Mouse (Mus musculus): ENCODE data around the gene Pofut1. TPM values are rescaled to one million over a fixed set of nuclear protein-coding genes. Genes with fewer than 3 reads are reported as not detected.

The Pofut1 gene
- 5.7 and 6.6 TPM in 2 replicates for polyA plus RNA-seq (2015; fragmentation: Nextera tagmentation; extraction: Ambion mirVana)

DNA sequence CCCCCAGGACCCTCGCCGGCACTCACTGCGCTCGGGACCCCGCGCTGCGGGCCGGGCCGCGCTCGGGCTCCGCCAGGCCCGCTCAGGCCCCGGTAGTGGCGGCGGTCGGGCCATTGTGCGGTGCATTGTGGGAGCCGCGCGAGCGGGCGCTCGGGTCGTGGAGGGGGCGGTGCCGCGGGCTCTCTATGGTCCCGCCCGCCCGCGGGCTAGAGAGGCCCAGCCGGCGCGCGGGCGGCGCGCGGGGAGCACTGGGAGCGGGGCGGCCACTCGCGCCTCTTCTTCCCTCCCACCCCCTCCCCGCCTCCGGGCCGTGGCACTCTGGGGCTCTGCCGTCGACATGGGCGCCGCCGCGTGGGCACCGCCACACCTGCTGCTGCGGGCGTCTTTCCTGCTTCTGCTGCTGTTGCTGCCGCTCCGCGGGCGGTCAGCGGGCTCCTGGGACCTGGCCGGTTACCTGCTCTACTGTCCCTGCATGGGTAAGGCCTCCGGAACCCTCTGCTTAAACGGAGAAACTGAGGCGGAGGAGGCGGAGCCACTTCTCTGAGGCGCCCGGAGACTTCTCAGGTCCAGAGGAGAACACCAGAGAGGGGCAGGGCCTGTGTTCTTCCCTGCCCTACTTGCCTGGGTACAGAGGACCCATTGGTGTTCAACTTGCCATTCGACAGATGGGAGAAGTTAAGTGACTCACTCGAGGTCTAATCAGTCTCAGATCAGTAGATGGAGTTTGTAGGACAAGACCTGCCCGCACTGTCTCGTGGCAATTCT is at the start of gene Pofut1, which contains the start of gene Plagl2:
Gene Pofut1, plus strand, starts transcription at position 284 of the 765 bp plus-strand sequence.
Gene Plagl2, minus strand, starts transcription at position 177 of the 765 bp plus-strand sequence.
- Histone ChIP-seq H3K27ac (replicated peaks) (peak within 1 kb of the TSS; percentile 85), H3K27me3 (no peaks in the 10 kb centered on the region), H3K4me3 (peak within 1 kb of the TSS; percentile 92), H3K36me3 (no peaks in the 10 kb centered on the region), H3K4me1 (peaks cover 39% of the 10 kb centered on the region), H3K9me3 (no peaks in the 10 kb centered on the region), H3K9ac (replicated peaks) (peak within 1 kb of the TSS; percentile 92), H3K4me2 (replicated peaks) (peak within 1 kb of the TSS; percentile 84)
- peak; percentile 99 for ATAC-seq (replicated peaks)
- under 1% methylated on average over 50 of the region's 72 CpGs for WGBS

- no peak overlapping the region for H3K27ac ChIP-seq (replicated peaks)
- peaks cover 73% of the 10 kb centered on the region for H3K36me3 ChIP-seq
- no peaks in the 10 kb centered on the region for H3K27me3 ChIP-seq
- no peak overlapping the region for H3K4me3 ChIP-seq
- no peak overlapping the region for H3K9ac ChIP-seq (replicated peaks)
- H3K9me3 ChIP-seq = no peaks in the 10 kb centered on the region
- no peak overlapping the region for H3K4me2 ChIP-seq (replicated peaks)
- ATAC-seq (replicated peaks) = no peak
- 96% methylated on average over 3 of the region's 3 CpGs for WGBS
- no peaks in the 10 kb centered on the region for H3K4me1 ChIP-seq
These were observed 47.1 kb upstream of the Pofut1 start for GRCm38 (mm10) chr2:153194255-153194654.

DNA sequence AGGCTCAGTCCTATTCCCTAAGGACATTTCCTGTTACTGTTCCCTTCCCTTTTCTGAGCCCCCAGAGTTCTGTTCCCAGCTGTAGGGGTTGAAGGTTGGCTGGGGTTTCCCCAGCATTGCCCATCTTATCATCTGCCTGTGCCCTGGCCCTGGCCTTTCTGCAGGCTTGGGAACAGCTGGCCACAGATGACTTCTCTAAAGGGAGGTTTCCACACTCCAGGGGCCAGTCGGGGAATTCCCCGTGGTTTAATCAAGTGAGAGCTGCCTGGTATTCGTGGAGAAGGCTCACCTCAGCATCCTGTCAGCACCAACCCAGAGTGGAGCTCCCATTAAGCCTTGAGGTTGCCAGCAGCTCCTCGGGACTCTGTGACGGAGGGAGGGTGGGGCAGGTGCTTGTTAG is 42.8 kb upstream of the Pofut1 start:
- H3K9ac ChIP-seq (replicated peaks) = no peak overlapping the region
- H3K27ac ChIP-seq (replicated peaks) = no peak overlapping the region
- 74% methylated on average over 5 of the region's 5 CpGs for WGBS
- H3K4me2 ChIP-seq (replicated peaks) = no peak overlapping the region
- peaks cover 70% of the 10 kb centered on the region for H3K36me3 ChIP-seq
- no peak for ATAC-seq (replicated peaks)
- no peaks in the 10 kb centered on the region for H3K4me1 ChIP-seq
- no peaks in the 10 kb centered on the region for H3K27me3 ChIP-seq
- H3K4me3 ChIP-seq = no peak overlapping the region
- no peaks in the 10 kb centered on the region for H3K9me3 ChIP-seq

GRCm38 (mm10) chr2:153199114-153199513 is 42.2 kb upstream of the Pofut1 start:
- no peak for ATAC-seq (replicated peaks)
- Histone ChIP-seq H3K4me1 (no peaks in the 10 kb centered on the region), H3K4me2 (replicated peaks) (no peak overlapping the region), H3K27me3 (no peaks in the 10 kb centered on the region), H3K9ac (replicated peaks) (no peak overlapping the region), H3K9me3 (no peaks in the 10 kb centered on the region), H3K4me3 (no peak overlapping the region), H3K36me3 (peaks cover 67% of the 10 kb centered on the region), H3K27ac (replicated peaks) (no peak overlapping the region)
- WGBS = 96% methylated on average over 2 of the region's 2 CpGs

DNA sequence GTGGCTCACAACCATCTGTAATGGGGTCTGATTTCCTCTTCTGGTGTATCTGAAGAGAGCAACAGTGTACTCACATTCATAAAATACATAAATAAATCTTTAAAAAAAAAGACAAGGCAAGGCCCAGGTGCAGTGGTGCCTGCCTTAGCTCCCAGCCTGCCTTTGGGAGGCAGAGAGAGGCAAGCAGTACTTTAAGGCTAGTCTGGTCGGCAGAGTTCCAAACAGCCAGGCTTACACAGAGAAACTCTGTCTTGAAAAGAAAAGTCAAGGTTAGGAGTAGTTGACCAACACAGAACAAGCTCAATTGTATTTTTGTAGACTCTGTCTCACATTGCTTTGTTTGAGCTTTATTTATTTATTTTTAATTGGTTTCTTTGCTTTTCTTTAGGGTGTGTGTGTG is 38.6 kb upstream of the Pofut1 start:
- WGBS = 69% methylated on average over 1 of the region's 1 CpGs
- ATAC-seq (replicated peaks) = no peak
- Histone ChIP-seq H3K27ac (replicated peaks) (no peak overlapping the region), H3K9ac (replicated peaks) (no peak overlapping the region), H3K4me2 (replicated peaks) (no peak overlapping the region), H3K9me3 (no peaks in the 10 kb centered on the region), H3K27me3 (no peaks in the 10 kb centered on the region), H3K4me1 (no peaks in the 10 kb centered on the region), H3K36me3 (peaks cover 71% of the 10 kb centered on the region), H3K4me3 (no peak overlapping the region)

GRCm38 (mm10) chr2:153208149-153208548 is 33.2 kb upstream of the Pofut1 start:
- peaks cover 51% of the 10 kb centered on the region for H3K36me3 ChIP-seq
- H3K4me3 ChIP-seq = no peak overlapping the region
- H3K4me2 ChIP-seq (replicated peaks) = no peak overlapping the region
- no peaks in the 10 kb centered on the region for H3K27me3 ChIP-seq
- ATAC-seq (replicated peaks) = no peak
- no peaks in the 10 kb centered on the region for H3K9me3 ChIP-seq
- 91% methylated on average over 2 of the region's 2 CpGs for WGBS
- no peak overlapping the region for H3K9ac ChIP-seq (replicated peaks)
- H3K27ac ChIP-seq (replicated peaks) = no peak overlapping the region
- H3K4me1 ChIP-seq = no peaks in the 10 kb centered on the region

DNA sequence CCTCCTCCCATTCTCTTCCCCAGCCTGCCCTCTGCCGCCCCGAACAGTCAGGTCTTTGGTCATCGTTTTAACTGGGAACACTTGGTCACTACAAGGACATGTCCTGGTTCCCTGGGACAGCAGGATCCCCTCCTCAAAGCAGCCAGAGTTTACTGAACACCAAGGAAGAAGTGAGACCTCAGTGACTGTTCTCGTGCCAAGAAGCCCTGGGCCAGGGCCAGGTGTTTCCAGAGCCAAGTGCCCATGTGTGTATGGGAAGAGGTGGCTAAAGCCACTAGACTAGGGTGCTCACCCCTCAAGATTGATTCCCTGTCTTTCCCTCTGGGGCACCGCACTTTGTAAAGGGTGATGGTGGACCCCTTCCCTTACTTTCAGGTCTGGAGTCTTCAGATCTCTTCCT is 32.0 kb upstream of the Pofut1 start:
- Histone ChIP-seq H3K4me3 (no peak overlapping the region), H3K4me2 (replicated peaks) (no peak overlapping the region), H3K36me3 (peaks cover 50% of the 10 kb centered on the region), H3K9ac (replicated peaks) (no peak overlapping the region), H3K4me1 (no peaks in the 10 kb centered on the region), H3K27me3 (no peaks in the 10 kb centered on the region), H3K9me3 (no peaks in the 10 kb centered on the region), H3K27ac (replicated peaks) (no peak overlapping the region)
- ATAC-seq (replicated peaks) = no peak
- 86% methylated on average over 5 of the region's 5 CpGs for WGBS

DNA sequence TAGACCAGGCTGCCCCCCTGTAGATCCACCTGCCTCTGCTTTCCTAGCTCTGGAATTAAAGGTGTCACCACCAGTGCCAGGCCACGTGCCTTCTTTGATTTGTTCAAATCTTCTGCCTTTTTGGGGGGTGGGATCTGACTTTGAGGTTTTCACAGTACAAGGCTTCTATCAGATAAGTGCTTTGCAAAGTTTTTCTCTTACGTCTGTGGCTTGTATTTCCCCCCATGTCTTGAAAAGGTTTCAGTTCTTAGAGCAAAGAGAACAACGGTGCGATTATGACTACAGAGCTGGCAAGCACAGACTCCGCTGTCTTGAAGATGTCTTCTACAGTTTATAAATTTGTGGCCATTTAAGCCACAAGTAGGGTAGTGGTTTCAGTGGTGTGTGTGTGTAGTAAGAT is 29.9 kb upstream of the Pofut1 start:
- Histone ChIP-seq H3K4me3 (no peak overlapping the region), H3K9me3 (no peaks in the 10 kb centered on the region), H3K4me1 (no peaks in the 10 kb centered on the region), H3K27me3 (no peaks in the 10 kb centered on the region), H3K27ac (replicated peaks) (no peak overlapping the region), H3K36me3 (peaks cover 31% of the 10 kb centered on the region), H3K9ac (replicated peaks) (no peak overlapping the region), H3K4me2 (replicated peaks) (no peak overlapping the region)
- 92% methylated on average over 5 of the region's 5 CpGs for WGBS
- no peak for ATAC-seq (replicated peaks)

- Histone ChIP-seq H3K4me2 (replicated peaks) (no peak overlapping the region), H3K4me1 (no peaks in the 10 kb centered on the region), H3K9ac (replicated peaks) (no peak overlapping the region), H3K4me3 (no peak overlapping the region), H3K27ac (replicated peaks) (no peak overlapping the region), H3K27me3 (no peaks in the 10 kb centered on the region), H3K36me3 (peaks cover 15% of the 10 kb centered on the region), H3K9me3 (no peaks in the 10 kb centered on the region)
- no peak for ATAC-seq (replicated peaks)
- WGBS = 85% methylated on average over 4 of the region's 4 CpGs
These were observed 28.0 kb upstream of the Pofut1 start for GRCm38 (mm10) chr2:153213351-153213750.

- Histone ChIP-seq H3K4me1 (no peaks in the 10 kb centered on the region), H3K27me3 (no peaks in the 10 kb centered on the region), H3K9ac (replicated peaks) (no peak overlapping the region), H3K4me2 (replicated peaks) (no peak overlapping the region), H3K27ac (replicated peaks) (no peak overlapping the region), H3K4me3 (no peak overlapping the region), H3K9me3 (no peaks in the 10 kb centered on the region), H3K36me3 (peaks cover 2% of the 10 kb centered on the region; the same call in 1 of the 2 replicates)
- 82% methylated on average over 6 of the region's 6 CpGs for WGBS
- ATAC-seq (replicated peaks) = no peak
These were observed 26.5 kb upstream of the Pofut1 start for GRCm38 (mm10) chr2:153214771-153215259.

GRCm38 (mm10) chr2:153215421-153215820 is 25.9 kb upstream of the Pofut1 start:
- H3K36me3 ChIP-seq = no peaks in the 10 kb centered on the region
- H3K9ac ChIP-seq (replicated peaks) = no peak overlapping the region
- ATAC-seq (replicated peaks) = no peak
- no peak overlapping the region for H3K27ac ChIP-seq (replicated peaks)
- 89% methylated on average over 4 of the region's 4 CpGs for WGBS
- H3K4me2 ChIP-seq (replicated peaks) = no peak overlapping the region
- no peaks in the 10 kb centered on the region for H3K27me3 ChIP-seq
- no peak overlapping the region for H3K4me3 ChIP-seq
- H3K4me1 ChIP-seq = no peaks in the 10 kb centered on the region
- H3K9me3 ChIP-seq = no peaks in the 10 kb centered on the region

- Histone ChIP-seq H3K9me3 (no peaks in the 10 kb centered on the region), H3K27ac (replicated peaks) (no peak overlapping the region), H3K9ac (replicated peaks) (no peak overlapping the region), H3K4me1 (no peaks in the 10 kb centered on the region), H3K36me3 (0 out of 2 replicates have a peak, but pooled peaks cover 2% of the 10 kb centered on the region), H3K27me3 (no peaks in the 10 kb centered on the region), H3K4me2 (replicated peaks) (no peak overlapping the region), H3K4me3 (no peak overlapping the region)
- ATAC-seq (replicated peaks) = no peak
- WGBS = 88% methylated on average over 10 of the region's 10 CpGs
These were observed 23.4 kb upstream of the Pofut1 start for GRCm38 (mm10) chr2:153217826-153218340.
